Mouse (Mus musculus): ENCODE data around the gene Mrc2.

- TF ChIP-seq HCFC1 (IDR thresholded peaks at IDR 0.05; ENCODE audit: borderline replicate concordance, insufficient read depth, low read length): no peak
- no peak for TF ChIP-seq MAFK (IDR thresholded peaks at IDR 0.05; ENCODE audit: insufficient read depth, low read depth, low read length)
- no peak for TF ChIP-seq ZNF384 (IDR thresholded peaks at IDR 0.05; ENCODE audit: low read depth, low read length)
Observed at GRCm38 (mm10) chr11:105261116-105261515, 31.3 kb upstream of the Mrc2 start.

Data from ES-E14 (cell line).